Mouse (Mus musculus) cerebellum, adult 2 months (tissue): ENCODE results near the gene Gas2l3.

Experiments
- CTCF ChIP-seq: fragments of 200-500 bp; IDR thresholded peaks from 2 replicates; pipeline ENCODE4 v1.5.1; 2011; ENCODE audit warnings: low read depth, mild to moderate bottlenecking, control low read depth, low read length, moderate library complexity, borderline replicate concordance; ENCODE audit not compliant: insufficient read depth
- POLR2A ChIP-seq: fragments of 200-500 bp; IDR thresholded peaks from 2 replicates; pipeline ENCODE4 v1.6.1; 2011; ENCODE audit warnings: low read length, control low read depth, borderline replicate concordance; ENCODE audit not compliant: insufficient read depth

DNA sequence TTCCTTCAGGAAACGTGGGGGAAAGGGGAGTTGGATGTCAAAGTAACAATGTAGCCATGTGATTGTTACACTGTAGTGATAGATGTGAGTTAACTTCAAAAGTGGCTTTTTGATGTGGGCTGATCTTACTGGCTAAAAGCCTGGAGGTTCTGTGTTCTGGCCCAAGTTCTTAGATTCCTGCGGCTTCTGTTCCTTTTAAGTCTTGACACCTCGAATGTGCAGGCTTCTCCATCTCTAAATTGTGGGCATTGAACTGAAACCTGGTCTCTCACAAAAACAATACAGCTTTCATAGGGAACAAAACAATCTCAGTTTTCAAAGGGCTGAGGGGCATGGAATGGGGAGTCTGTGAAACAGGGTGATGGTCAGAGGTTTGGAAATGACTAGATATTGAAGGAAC, 614 bp upstream of the Gas2l3 start:
- TF ChIP-seq POLR2A, result no peak
- TF ChIP-seq CTCF, result no peak
